Mouse (Mus musculus) testis, adult 2 months (tissue): ENCODE results near the gene Wnt2. TPM values are rescaled to one million over a fixed set of nuclear protein-coding genes. Genes with fewer than 3 reads are reported as not detected.

Experiments used
- H3K27ac ChIP-seq: fragments of 200-500 bp; 2 replicates; pipeline ENCODE4 v1.5.1; 2012; ENCODE audit warnings: low read depth, low read length; ENCODE audit not compliant: control insufficient read depth, insufficient read depth
- H3K27me3 ChIP-seq: fragments of 200-500 bp; 2 replicates; pipeline ENCODE4 v1.6.1; 2012; ENCODE audit warnings: mild to moderate bottlenecking, low read length, moderate library complexity; ENCODE audit not compliant: control insufficient read depth, insufficient read depth
- H3K36me3 ChIP-seq: fragments of 200-500 bp; 2 replicates; pipeline ENCODE4 v1.6.1; 2012; ENCODE audit warnings: mild to moderate bottlenecking, low read length; ENCODE audit not compliant: control insufficient read depth, insufficient read depth
- H3K4me1 ChIP-seq: fragments of 200-500 bp; 2 replicates; pipeline ENCODE4 v1.6.1; 2012; ENCODE audit warnings: low read length; ENCODE audit not compliant: control insufficient read depth, insufficient read depth
- H3K4me3 ChIP-seq: fragments of 200-500 bp; 2 replicates; pipeline ENCODE4 v1.5.1; 2012; ENCODE audit warnings: low read depth, mild to moderate bottlenecking, low read length, moderate library complexity, mixed read lengths; ENCODE audit not compliant: control insufficient read depth
- CTCF ChIP-seq: fragments of 200-500 bp; IDR thresholded peaks from 2 replicates; pipeline ENCODE4 v1.5.1; 2012; ENCODE audit warnings: low read depth, mild to moderate bottlenecking, inconsistent platforms, low read length, moderate library complexity; ENCODE audit not compliant: control insufficient read depth, insufficient read depth, insufficient replicate concordance
- POLR2A ChIP-seq: fragments of 200-500 bp; IDR thresholded peaks from 2 replicates; pipeline ENCODE4 v1.6.1; 2012; ENCODE audit warnings: low read depth, mild to moderate bottlenecking, inconsistent platforms, low read length, moderate library complexity; ENCODE audit not compliant: control insufficient read depth
- polyA plus RNA-seq: library from polyadenylated mRNA; depleted of rRNA; stranded (reverse); fragments of >200 nt; gene quantifications from 2 replicates; pipeline ENCODE4 v1.2.3, GENCODE M21; 2012; rRNA removed

The Wnt2 gene
- 2.2 and 2.4 TPM in 2 replicates for polyA plus RNA-seq

DNA sequence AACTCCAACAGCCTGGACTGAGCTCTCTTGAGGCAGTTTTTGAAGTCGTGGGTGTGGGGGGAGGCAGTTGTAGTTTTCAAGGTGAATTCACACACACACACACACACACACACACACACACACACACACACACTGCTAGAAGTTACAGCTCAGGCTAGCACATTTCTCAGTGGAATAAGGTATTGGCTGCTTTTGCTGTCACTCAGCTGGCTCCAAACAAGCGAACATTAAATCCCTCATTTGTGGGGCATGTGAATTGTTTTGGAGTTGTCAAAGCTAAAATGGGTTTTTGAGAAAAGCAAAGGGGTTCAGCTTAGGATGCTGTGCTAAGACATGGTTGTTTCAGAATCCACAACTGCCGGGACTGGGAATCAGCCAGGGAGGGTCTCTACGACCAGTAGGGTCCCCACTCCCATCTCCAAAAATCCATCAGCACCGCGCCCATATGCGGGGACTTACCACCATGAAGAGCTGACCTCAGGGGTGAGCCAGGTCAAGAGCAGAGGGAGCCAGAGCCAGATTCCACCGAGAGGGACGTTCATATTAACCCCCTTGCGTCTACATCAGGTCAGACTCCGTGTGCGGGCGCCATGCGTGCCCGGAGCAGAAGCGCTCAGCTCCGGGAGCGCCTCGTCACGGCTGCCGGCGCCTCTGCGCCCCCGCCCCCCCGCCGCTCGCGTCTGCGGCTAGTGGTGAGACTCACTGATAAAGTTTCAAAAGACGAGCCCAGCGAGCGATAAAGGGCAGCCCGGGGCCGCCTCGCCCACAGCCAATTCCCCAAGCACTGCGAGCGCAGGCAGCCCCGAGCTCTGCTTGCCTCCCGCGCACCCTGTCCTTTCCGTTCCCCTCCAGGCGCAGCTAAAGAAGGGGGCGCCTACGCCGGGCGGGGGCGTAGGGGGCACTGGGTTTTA, at the start of gene Wnt2:
Gene Wnt2, minus strand, starts transcription at position 840 of the 911 bp plus-strand sequence.
- Histone ChIP-seq H3K4me1 (peaks cover 23% of the 10 kb centered on the region), H3K36me3 (no peaks in the 10 kb centered on the region), H3K4me3 (peak within 1 kb of the TSS; percentile 64), H3K27ac (no peak within 1 kb of the TSS), H3K27me3 (no peaks in the 10 kb centered on the region)
- no peak for TF ChIP-seq POLR2A
- no peak for TF ChIP-seq CTCF

DNA sequence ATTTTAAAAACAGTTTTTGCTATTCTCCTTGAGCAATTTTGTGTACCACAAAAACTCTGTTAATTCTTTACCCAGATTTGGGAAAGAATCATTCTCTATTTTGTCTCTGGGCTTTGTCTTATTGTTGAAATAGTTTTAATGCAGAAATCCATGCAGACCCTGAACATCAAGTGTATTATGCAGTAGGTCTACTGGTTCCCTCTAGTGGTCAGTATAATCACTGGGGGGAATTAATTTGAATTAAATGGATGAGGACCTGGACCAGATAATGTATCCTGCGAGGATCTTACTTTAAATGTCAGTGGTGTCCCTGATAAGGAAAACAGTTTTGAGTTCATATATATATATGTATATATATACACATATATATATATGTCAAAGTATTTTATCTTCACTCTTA, 48.2 kb upstream of the Wnt2 start:
- TF ChIP-seq POLR2A (no peak), CTCF (no peak)
- Histone ChIP-seq H3K27ac (no peak overlapping the region), H3K4me3 (no peak overlapping the region), H3K27me3 (no peaks in the 10 kb centered on the region), H3K36me3 (no peaks in the 10 kb centered on the region), H3K4me1 (no peaks in the 10 kb centered on the region)

DNA sequence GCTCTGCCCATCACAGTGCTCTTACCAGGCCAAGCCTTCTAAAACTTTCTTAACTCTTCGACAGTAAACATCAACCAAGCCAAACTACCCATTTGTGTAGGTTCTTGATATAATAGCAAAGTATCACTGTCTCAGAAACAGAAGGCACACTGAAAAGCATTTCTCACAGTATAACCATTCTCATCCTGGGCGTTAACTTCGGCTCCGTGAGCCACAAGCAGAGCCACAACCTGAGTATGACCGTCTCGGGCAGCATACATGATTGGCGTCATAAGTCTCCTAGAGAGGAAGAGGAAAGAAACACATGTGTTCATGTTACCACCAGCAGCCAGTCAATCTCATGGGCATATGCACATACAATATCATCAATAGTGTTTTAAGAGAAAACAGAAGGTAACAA, 46.6 kb upstream of the Wnt2 start:
- no peak overlapping the region for H3K4me3 ChIP-seq
- H3K36me3 ChIP-seq: no peaks in the 10 kb centered on the region
- H3K27ac ChIP-seq: no peak overlapping the region
- TF ChIP-seq POLR2A: no peak
- no peak for TF ChIP-seq CTCF
- no peaks in the 10 kb centered on the region for H3K4me1 ChIP-seq
- H3K27me3 ChIP-seq: no peaks in the 10 kb centered on the region

- H3K4me1 ChIP-seq: no peaks in the 10 kb centered on the region
- H3K27me3 ChIP-seq: no peaks in the 10 kb centered on the region
- H3K4me3 ChIP-seq: no peak overlapping the region
- no peaks in the 10 kb centered on the region for H3K36me3 ChIP-seq
- H3K27ac ChIP-seq: no peak overlapping the region
- no peak for TF ChIP-seq CTCF
- no peak for TF ChIP-seq POLR2A
Measured at GRCm38 (mm10) chr6:18076577-18076976, 46.2 kb upstream of the Wnt2 start.

- no peaks in the 10 kb centered on the region for H3K4me1 ChIP-seq
- no peak overlapping the region for H3K4me3 ChIP-seq
- H3K36me3 ChIP-seq: no peaks in the 10 kb centered on the region
- H3K27me3 ChIP-seq: no peaks in the 10 kb centered on the region
- H3K27ac ChIP-seq: no peak overlapping the region
- no peak for TF ChIP-seq POLR2A
- TF ChIP-seq CTCF: no peak
Measured at GRCm38 (mm10) chr6:18057899-18058298, 27.5 kb upstream of the Wnt2 start.

DNA sequence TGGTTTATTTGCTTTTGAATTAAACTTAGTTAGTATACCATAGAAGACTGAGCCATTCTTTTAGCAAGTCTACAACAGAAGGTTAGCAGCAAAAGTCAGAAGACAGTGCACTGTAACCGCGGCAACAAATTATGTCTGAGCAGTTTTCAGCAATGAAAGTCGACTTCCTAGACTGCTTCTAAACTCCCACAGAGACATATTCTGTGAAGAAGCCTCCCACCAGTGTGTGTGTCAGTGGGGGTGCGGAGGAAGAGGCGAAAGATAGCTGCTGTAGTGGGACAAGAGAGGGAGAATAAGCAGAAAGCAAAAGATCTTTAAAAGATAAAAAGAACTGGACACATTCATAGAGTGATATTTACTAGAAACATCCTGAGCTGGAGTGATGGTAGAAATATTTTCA, 21.3 kb upstream of the Wnt2 start:
- H3K4me1 ChIP-seq: no peaks in the 10 kb centered on the region
- H3K4me3 ChIP-seq: no peak overlapping the region
- no peaks in the 10 kb centered on the region; the same call in 1 of the 2 replicates for H3K36me3 ChIP-seq
- H3K27ac ChIP-seq: no peak overlapping the region
- H3K27me3 ChIP-seq: no peaks in the 10 kb centered on the region
- TF ChIP-seq CTCF (no peak), POLR2A (no peak)

- Histone ChIP-seq H3K27ac (no peak overlapping the region), H3K27me3 (no peaks in the 10 kb centered on the region), H3K4me1 (no peaks in the 10 kb centered on the region), H3K4me3 (no peak overlapping the region), H3K36me3 (no peaks in the 10 kb centered on the region)
- no peak for TF ChIP-seq CTCF
- TF ChIP-seq POLR2A: no peak
Measured at GRCm38 (mm10) chr6:18044299-18044698, 13.9 kb upstream of the Wnt2 start.
